Mouse (Mus musculus) midbrain, embryonic 15.5 days (tissue): Measurements from ENCODE around the gene Ttll9. TPM values are rescaled to one million over a fixed set of nuclear protein-coding genes. Genes with fewer than 3 reads are reported as not detected.

Source experiments
- ATAC-seq: fragments of 200-750 bp; cut with Nextera tagmentation; replicated peaks from 2 replicates; pipeline ENCODE4 v1.8.0; 2017; ENCODE audit warnings: moderate TSS enrichment
- H3K27ac ChIP-seq: fragments of 300-500 bp; sonication (generic); 2 replicates; pipeline ENCODE4 v1.5.1; 2015; ENCODE audit warnings: mild to moderate bottlenecking, inconsistent platforms
- H3K27me3 ChIP-seq: fragments of 300-500 bp; sonication (generic); replicated peaks from 2 replicates; pipeline ENCODE4 v1.6.1; 2015; ENCODE audit warnings: inconsistent platforms
- H3K36me3 ChIP-seq: fragments of 300-500 bp; sonication (generic); replicated peaks from 2 replicates; pipeline ENCODE4 v1.6.1; 2015; ENCODE audit warnings: inconsistent platforms
- H3K4me1 ChIP-seq: fragments of 300-500 bp; sonication (generic); 2 replicates; pipeline ENCODE4 v1.6.1; 2015; ENCODE audit warnings: inconsistent platforms
- H3K4me2 ChIP-seq: fragments of 300-500 bp; sonication (generic); 2 replicates; pipeline ENCODE4 v1.6.1; 2015; ENCODE audit warnings: inconsistent platforms, mild to moderate bottlenecking, moderate library complexity
- H3K4me3 ChIP-seq: fragments of 300-500 bp; sonication (generic); 2 replicates; pipeline ENCODE4 v1.5.1; 2015; ENCODE audit warnings: mild to moderate bottlenecking, inconsistent platforms
- H3K9ac ChIP-seq: fragments of 300-500 bp; sonication (generic); 2 replicates; pipeline ENCODE4 v1.6.1; 2015; ENCODE audit warnings: mild to moderate bottlenecking, inconsistent platforms
- H3K9me3 ChIP-seq: fragments of 300-500 bp; sonication (generic); 2 replicates; pipeline ENCODE4 v1.6.1; 2016; ENCODE audit warnings: inconsistent platforms
- WGBS: fragments of 180-500 bp; shearing (Covaris S2); methylation state at CpG from one replicate; pipeline ENCODE4 v1.1.7; 2015; ENCODE audit warnings: mixed read lengths; 5-methylcytosine and 5-hydroxymethylcytosine counted together
- polyA plus RNA-seq: library from polyadenylated mRNA; unstranded; fragments of >200 nt; fragmentation: Nextera tagmentation; extraction: Ambion mirVana; gene quantifications from 2 replicates; pipeline ENCODE4 v1.2.1, GENCODE M21; 2015

Gene Ttll9
- polyA plus RNA-seq, 1 experiment from 2014 or later = 8.8 TPM

DNA sequence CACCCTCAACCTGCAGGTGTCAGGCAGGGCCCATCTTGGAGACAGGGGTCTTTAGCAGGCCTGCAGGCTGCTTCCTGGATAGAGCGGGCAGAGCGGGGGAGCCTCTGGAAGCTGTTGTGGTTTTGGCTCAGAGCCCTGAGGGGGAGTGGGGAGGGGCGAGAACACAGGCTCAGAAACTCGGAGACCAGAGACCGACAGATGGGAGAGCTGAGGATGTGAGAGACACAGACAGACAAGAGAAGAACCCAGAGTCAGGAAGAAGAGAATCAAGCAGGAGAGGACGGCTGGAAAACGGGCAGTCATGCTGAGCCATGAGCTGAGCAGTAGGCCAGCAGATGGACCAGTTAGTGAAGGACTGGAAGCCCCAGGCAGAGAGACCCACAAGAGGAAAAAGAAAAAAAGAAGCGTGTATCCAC lies 83.6 kb downstream of the Ttll9 start:
- Histone ChIP-seq H3K4me2 (no peak overlapping the region), H3K27ac (no peak overlapping the region), H3K9me3 (no peaks in the 10 kb centered on the region), H3K36me3 (no peaks in the 10 kb centered on the region), H3K4me1 (peaks cover 21% of the 10 kb centered on the region), H3K4me3 (no peak overlapping the region), H3K27me3 (no peaks in the 10 kb centered on the region), H3K9ac (no peak overlapping the region)
- no peak; the same call in 1 of the 2 replicates for ATAC-seq
- WGBS = 31% methylated on average over 8 of the region's 8 CpGs

GRCm38 (mm10) chr2:153047828-153048465 lies 85.7 kb downstream of the Ttll9 start:
- Histone ChIP-seq H3K27me3 (0 out of 2 replicates have a peak, but pooled peaks cover 6% of the 10 kb centered on the region), H3K4me3 (no peak overlapping the region), H3K27ac (no peak overlapping the region), H3K36me3 (no peaks in the 10 kb centered on the region), H3K9ac (no peak overlapping the region), H3K4me2 (no peak overlapping the region), H3K9me3 (no peaks in the 10 kb centered on the region), H3K4me1 (peaks cover 24% of the 10 kb centered on the region)
- no peak for ATAC-seq
- 48% methylated on average over 17 of the region's 17 CpGs for WGBS

GRCm38 (mm10) chr2:153049288-153049996 lies 87.2 kb downstream of the Ttll9 start:
- H3K36me3 ChIP-seq = peaks cover 5% of the 10 kb centered on the region
- H3K27ac ChIP-seq = peak overlapping the region; percentile 71
- no peaks in the 10 kb centered on the region for H3K9me3 ChIP-seq
- no peak overlapping the region for H3K9ac ChIP-seq
- H3K4me3 ChIP-seq = no peak overlapping the region
- ATAC-seq = peak; percentile 65
- WGBS = 32% methylated on average over 9 of the region's 9 CpGs
- peaks cover 24% of the 10 kb centered on the region for H3K4me1 ChIP-seq
- 0 out of 2 replicates have a peak, but pooled peaks cover 6% of the 10 kb centered on the region for H3K27me3 ChIP-seq
- no peak overlapping the region for H3K4me2 ChIP-seq

- Histone ChIP-seq H3K4me3 (no peak overlapping the region), H3K27ac (peak overlapping the region; percentile 71; the same call in 1 of the 2 replicates), H3K27me3 (0 out of 2 replicates have a peak, but pooled peaks cover 6% of the 10 kb centered on the region), H3K4me2 (no peak overlapping the region), H3K9ac (no peak overlapping the region), H3K9me3 (no peaks in the 10 kb centered on the region), H3K36me3 (peaks cover 10% of the 10 kb centered on the region), H3K4me1 (peaks cover 24% of the 10 kb centered on the region)
- no peak for ATAC-seq
- 84% methylated on average over 4 of the region's 4 CpGs for WGBS
Observed at GRCm38 (mm10) chr2:153049997-153050358, 87.7 kb downstream of the Ttll9 start.

DNA sequence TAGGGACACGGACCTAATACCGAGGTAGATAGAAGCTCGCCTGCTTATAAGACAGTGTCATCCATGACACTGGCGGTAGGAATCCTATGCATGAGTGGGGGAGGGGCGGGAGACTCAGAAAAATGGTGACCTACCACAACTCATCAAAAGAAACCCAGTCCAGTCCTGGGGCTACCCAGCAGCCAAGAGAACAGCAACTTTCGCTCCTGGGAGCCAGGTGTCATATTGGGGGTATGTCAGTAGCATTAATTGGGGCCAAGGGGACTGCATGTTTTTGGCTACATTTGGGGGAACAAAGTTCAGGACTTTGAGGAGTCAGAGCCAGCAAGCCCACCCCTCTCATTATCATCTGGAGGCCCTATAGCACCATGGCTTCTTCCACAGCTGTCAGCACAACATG lies 88.8 kb downstream of the Ttll9 start:
- no peak overlapping the region for H3K4me2 ChIP-seq
- 0 out of 2 replicates have a peak, but pooled peaks cover 6% of the 10 kb centered on the region for H3K27me3 ChIP-seq
- H3K4me3 ChIP-seq = no peak overlapping the region
- H3K9me3 ChIP-seq = no peaks in the 10 kb centered on the region
- H3K4me1 ChIP-seq = peaks cover 18% of the 10 kb centered on the region
- no peak overlapping the region for H3K9ac ChIP-seq
- peaks cover 13% of the 10 kb centered on the region for H3K36me3 ChIP-seq
- no peak overlapping the region for H3K27ac ChIP-seq
- ATAC-seq = no peak
- WGBS = 89% methylated on average over 6 of the region's 6 CpGs

DNA sequence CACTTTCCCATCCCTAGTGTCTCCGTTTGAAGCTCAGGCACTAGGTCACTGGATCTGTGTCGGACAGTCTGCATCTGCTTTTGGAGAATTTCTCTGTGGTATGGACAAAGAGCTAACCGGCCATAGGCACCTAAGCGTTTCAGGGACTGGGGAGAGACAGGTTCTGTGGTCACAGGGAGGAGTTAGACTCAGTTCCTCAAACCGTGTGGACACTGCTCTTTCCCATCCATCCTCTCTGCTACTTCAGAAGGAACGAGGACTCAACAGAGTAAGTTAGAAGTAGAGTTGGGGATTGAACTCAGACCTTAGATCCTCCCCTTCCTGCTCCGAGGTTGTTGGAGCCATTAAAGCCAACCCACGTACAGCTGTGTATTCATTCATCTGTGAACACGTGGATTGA lies 89.3 kb downstream of the Ttll9 start:
- ATAC-seq = no peak
- H3K27ac ChIP-seq = no peak overlapping the region
- H3K9ac ChIP-seq = no peak overlapping the region
- peaks cover 13% of the 10 kb centered on the region for H3K36me3 ChIP-seq
- 80% methylated on average over 9 of the region's 9 CpGs for WGBS
- H3K9me3 ChIP-seq = no peaks in the 10 kb centered on the region
- H3K4me2 ChIP-seq = no peak overlapping the region
- H3K4me1 ChIP-seq = peaks cover 17% of the 10 kb centered on the region
- H3K27me3 ChIP-seq = 0 out of 2 replicates have a peak, but pooled peaks cover 6% of the 10 kb centered on the region
- H3K4me3 ChIP-seq = no peak overlapping the region

DNA sequence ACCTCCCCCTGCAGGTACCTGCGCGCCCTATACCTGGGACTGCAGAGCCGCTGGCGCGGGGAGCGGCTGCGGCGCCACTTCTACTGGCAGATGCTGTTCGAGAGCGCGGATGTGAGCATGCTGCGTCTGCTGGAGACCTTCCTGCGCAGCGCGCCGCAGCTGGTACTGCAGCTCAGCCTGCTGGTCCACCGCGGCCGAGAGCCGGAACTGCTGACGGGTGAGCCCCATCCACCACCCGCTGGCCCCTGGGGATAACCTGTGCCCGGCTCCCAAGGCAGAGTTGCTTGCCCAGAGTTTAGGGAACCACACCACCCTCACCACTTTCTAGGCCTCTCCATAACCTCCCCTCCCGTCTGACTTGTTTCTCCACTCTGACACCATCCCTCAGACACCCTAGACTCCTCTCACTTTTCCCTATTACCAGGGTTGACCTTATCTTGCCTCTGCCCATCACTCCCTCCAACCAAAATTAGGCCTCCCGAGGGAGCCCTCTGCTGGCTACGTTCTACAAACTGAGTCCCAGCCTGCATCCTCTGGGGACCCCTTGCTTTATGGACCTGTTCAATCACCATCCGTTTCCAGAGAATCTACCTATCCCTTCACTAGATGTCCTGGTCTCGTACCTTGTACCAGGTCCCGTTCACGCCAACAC lies 90.5 kb downstream of the Ttll9 start:
- H3K4me3 ChIP-seq = no peak overlapping the region
- no peak for ATAC-seq
- H3K27me3 ChIP-seq = 0 out of 2 replicates have a peak, but pooled peaks cover 6% of the 10 kb centered on the region
- H3K27ac ChIP-seq = no peak overlapping the region
- H3K36me3 ChIP-seq = peaks cover 13% of the 10 kb centered on the region
- H3K4me2 ChIP-seq = no peak overlapping the region
- H3K9ac ChIP-seq = no peak overlapping the region
- peaks cover 17% of the 10 kb centered on the region for H3K4me1 ChIP-seq
- H3K9me3 ChIP-seq = no peaks in the 10 kb centered on the region
- 11% methylated on average over 30 of the region's 30 CpGs for WGBS

DNA sequence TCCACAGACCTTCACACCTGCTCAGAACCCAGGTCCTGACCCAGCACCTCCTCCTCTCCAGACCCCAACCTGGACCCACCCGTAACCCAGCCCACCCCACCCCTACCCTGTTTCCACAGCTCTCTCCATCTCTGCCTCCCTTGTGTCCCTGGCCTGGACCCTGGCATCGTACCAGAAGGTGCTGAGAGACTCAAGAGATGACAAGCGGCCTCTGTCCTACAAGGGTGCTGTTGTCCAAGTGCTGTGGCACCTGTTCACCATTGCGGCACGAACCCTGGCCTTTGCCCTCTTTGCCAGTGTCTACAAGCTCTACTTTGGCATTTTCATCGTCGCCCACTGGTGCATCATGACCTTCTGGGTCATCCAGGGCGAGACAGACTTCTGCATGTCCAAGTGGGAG lies 91.6 kb downstream of the Ttll9 start:
- 87% methylated on average over 8 of the region's 8 CpGs for WGBS
- ATAC-seq = no peak
- H3K4me3 ChIP-seq = no peak overlapping the region

DNA sequence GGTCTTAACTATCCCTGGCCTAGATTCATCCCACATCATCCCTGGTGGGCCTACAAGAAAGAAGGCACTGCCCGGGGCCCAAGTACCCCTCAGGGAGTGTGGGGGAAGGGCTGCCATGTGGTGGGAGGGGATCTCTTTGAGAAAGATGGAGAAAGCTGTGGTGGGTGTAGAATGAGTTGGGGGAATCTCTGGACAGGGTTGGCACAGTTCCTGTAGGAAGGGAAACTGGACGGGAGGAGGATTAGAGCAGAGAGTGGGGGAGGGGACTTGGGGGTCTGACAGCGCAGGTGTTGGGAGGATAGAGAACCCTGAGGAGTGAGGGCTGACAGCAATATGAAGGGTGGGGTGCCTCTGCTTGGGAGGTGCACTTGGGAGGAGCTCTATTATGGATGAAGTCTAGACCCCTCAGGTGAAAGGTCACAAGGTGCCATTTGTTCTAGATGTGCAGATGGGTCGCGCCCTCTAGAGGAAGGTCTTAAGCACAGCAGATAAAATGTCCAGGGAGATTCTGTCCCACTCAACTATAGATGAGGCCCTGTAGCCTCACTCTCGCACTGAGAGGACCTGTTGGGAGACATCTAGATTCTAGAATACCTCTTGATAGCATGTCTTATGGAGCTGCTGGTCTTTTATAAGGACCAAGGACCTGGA lies 93.1 kb downstream of the Ttll9 start:
- WGBS = 57% methylated on average over 6 of the region's 6 CpGs
- H3K27ac ChIP-seq = no peak overlapping the region
- peaks cover 3% of the 10 kb centered on the region; the same call in 1 of the 2 replicates for H3K4me1 ChIP-seq
- peaks cover 13% of the 10 kb centered on the region for H3K36me3 ChIP-seq
- ATAC-seq = no peak
- no peak overlapping the region for H3K9ac ChIP-seq
- no peak overlapping the region for H3K4me3 ChIP-seq
- 0 out of 2 replicates have a peak, but pooled peaks cover 6% of the 10 kb centered on the region for H3K27me3 ChIP-seq
- H3K4me2 ChIP-seq = no peak overlapping the region
- no peaks in the 10 kb centered on the region for H3K9me3 ChIP-seq

More for the DNA sequence above, 91.6 kb downstream of the Ttll9 start:
- H3K27ac ChIP-seq = no peak overlapping the region
- H3K4me2 ChIP-seq = no peak overlapping the region
- peaks cover 13% of the 10 kb centered on the region for H3K36me3 ChIP-seq
- 0 out of 2 replicates have a peak, but pooled peaks cover 6% of the 10 kb centered on the region for H3K27me3 ChIP-seq
- H3K9ac ChIP-seq = no peak overlapping the region
- no peaks in the 10 kb centered on the region for H3K9me3 ChIP-seq
- H3K4me1 ChIP-seq = peaks cover 13% of the 10 kb centered on the region

Other genes starting within 250 kb of the Ttll9 start
- gene Id1, start 226.2 kb upstream of the Ttll9 start, polyA plus RNA-seq = 30.7 and 33.7 TPM in 2 replicates
- 5.2 and 6.4 TPM in 2 replicates for gene Cox4i2, start 208.3 kb upstream of the Ttll9 start, polyA plus RNA-seq
- 195 and 197 TPM in 2 replicates for gene Bcl2l1, start 130.8 kb upstream of the Ttll9 start, polyA plus RNA-seq
- gene Tpx2, start 114.5 kb upstream of the Ttll9 start, polyA plus RNA-seq = 12.9 and 14.6 TPM in 2 replicates
- gene Mylk2, start 51.1 kb upstream of the Ttll9 start, polyA plus RNA-seq = not detected in 2 replicates
- gene Foxs1, start 29.3 kb upstream of the Ttll9 start, polyA plus RNA-seq = 4.3 and 4.4 TPM in 2 replicates
- 9.9 and 14.0 TPM in 2 replicates for gene Dusp15, start 10.8 kb upstream of the Ttll9 start, polyA plus RNA-seq
- 234 and 236 TPM in 2 replicates for gene Pdrg1, start 52.9 kb downstream of the Ttll9 start, polyA plus RNA-seq
- gene Xkr7, start 69.4 kb downstream of the Ttll9 start, polyA plus RNA-seq = 1.9 and 2.1 TPM in 2 replicates
- gene Ccm2l, start 103.5 kb downstream of the Ttll9 start, polyA plus RNA-seq = 1.7 and 2.7 TPM in 2 replicates
- gene Hck, start 146.0 kb downstream of the Ttll9 start, polyA plus RNA-seq = 2.9 and 3.3 TPM in 2 replicates
- gene Tm9sf4, start 198.8 kb downstream of the Ttll9 start, polyA plus RNA-seq = 82.0 and 88.7 TPM in 2 replicates